Mouse (Mus musculus) liver, embryonic 14.5 days (tissue): ENCODE data around the gene Pts. TPM values are rescaled to one million over a fixed set of nuclear protein-coding genes. Genes with fewer than 3 reads are reported as not detected.

Source experiments
- ATAC-seq: fragments of 200-750 bp; cut with Nextera tagmentation; 2 replicates; pipeline ENCODE4 v1.8.0; 2017; ENCODE audit warnings: moderate number of reproducible peaks, mild to moderate bottlenecking, moderate library complexity; ENCODE audit not compliant: insufficient read depth
- DNase-seq, 3 experiments: peaks; one replicate each; pipeline ENCODE4 v3.0.0-alpha.2; 2012 to 2013; ENCODE audit warnings: low read depth in 3 of 3, low spot score in 3 of 3
- H3K27ac ChIP-seq: fragments of 300-500 bp; sonication (generic); 2 replicates; pipeline ENCODE4 v1.5.1; 2014; ENCODE audit warnings: moderate library complexity, mild to moderate bottlenecking, control low read depth, inconsistent platforms
- H3K27me3 ChIP-seq: fragments of 300-500 bp; sonication (generic); 2 replicates; pipeline ENCODE4 v1.6.1; 2014; ENCODE audit warnings: mild to moderate bottlenecking, low read length, moderate library complexity; ENCODE audit not compliant: control insufficient read depth, insufficient read depth
- H3K36me3 ChIP-seq: fragments of 300-500 bp; sonication (generic); replicated peaks from 2 replicates; pipeline ENCODE4 v1.6.1; 2014; ENCODE audit warnings: low read depth; ENCODE audit not compliant: control insufficient read depth, insufficient read depth
- H3K4me1 ChIP-seq, 2 experiments: fragments of 200-500 bp in 1 of 2; fragments of 300-500 bp in 1 of 2; sonication (generic) in 1 of 2; replicated peaks; 2 replicates each; pipeline ENCODE4 v1.6.1; 2012 to 2014; ENCODE audit warnings: antibody characterized with exemption in 1 of 2, inconsistent platforms in 1 of 2, low read length in 1 of 2; ENCODE audit not compliant: control insufficient read depth in 2 of 2, insufficient read depth in 2 of 2
- H3K4me2 ChIP-seq: fragments of 300-500 bp; sonication (generic); 2 replicates; pipeline ENCODE4 v1.6.1; 2014; ENCODE audit warnings: low read depth, mild to moderate bottlenecking, control low read depth, moderate library complexity
- H3K4me3 ChIP-seq, 2 experiments: fragments of 200-500 bp in 1 of 2; fragments of 300-500 bp in 1 of 2; sonication (generic) in 1 of 2; 2 replicates each; pipeline ENCODE4 v1.5.1; 2012 to 2014; ENCODE audit warnings: low read depth in 2 of 2, low read length in 2 of 2, mild to moderate bottlenecking in 2 of 2, control low read depth in 1 of 2, inconsistent platforms in 1 of 2, moderate library complexity in 1 of 2; ENCODE audit not compliant: insufficient read depth in 1 of 2
- H3K9ac ChIP-seq: fragments of 300-500 bp; sonication (generic); replicated peaks from 2 replicates; pipeline ENCODE4 v1.6.1; 2014; ENCODE audit warnings: mild to moderate bottlenecking, control low read depth, moderate library complexity
- H3K9me3 ChIP-seq: fragments of 300-500 bp; sonication (generic); 2 replicates; pipeline ENCODE4 v1.6.1; 2016; ENCODE audit warnings: low read length, mixed read lengths; ENCODE audit not compliant: control insufficient read depth
- CTCF ChIP-seq: IDR thresholded peaks from 2 replicates; pipeline ENCODE4 v1.5.1; 2016; ENCODE audit warnings: antibody characterized with exemption, low read depth, control low read depth
- EP300 ChIP-seq: IDR thresholded peaks from 2 replicates; pipeline ENCODE4 v1.6.1; 2016; ENCODE audit warnings: antibody characterized with exemption, low read depth
- WGBS: fragments of 180-500 bp; shearing (Covaris S2); extraction: QIAGEN DNeasy Blood & Tissue Kit; methylation state at CpG from one replicate; pipeline ENCODE4 v1.1.7; 2014; ENCODE audit not compliant: insufficient replicate concordance; 5-methylcytosine and 5-hydroxymethylcytosine counted together
- polyA plus RNA-seq, 2 experiments: library from polyadenylated mRNA; depleted of rRNA in 1 of 2; stranded (reverse) in 1 of 2; unstranded in 1 of 2; fragments of >200 nt; fragmentation: Nextera tagmentation in 1 of 2; extraction: Ambion mirVana in 1 of 2; gene quantifications; 2 replicates each; pipeline versions ENCODE4 v1.2.1 to v1.2.3; 2012 to 2014

Pts gene
- polyA plus RNA-seq, 2 experiments, result 23.7 to 34.4 TPM

- ATAC-seq (no peak), DNase-seq (no peak)
- Histone ChIP-seq H3K4me3 (no peak overlapping the region), H3K9me3 (no peaks in the 10 kb centered on the region), H3K4me1 (peaks cover 0 to 5% of the 10 kb centered on the region in 2 experiments; a peak in 1 of 4 replicates), H3K9ac (no peak overlapping the region), H3K27me3 (no peaks in the 10 kb centered on the region), H3K36me3 (no peaks in the 10 kb centered on the region), H3K4me2 (peak overlapping the region; percentile 36; the same call in 1 of the 2 replicates), H3K27ac (no peak overlapping the region)
- WGBS, result 20% methylated on average over 10 of the region's 10 CpGs
- TF ChIP-seq CTCF, result no peak
- no peak for TF ChIP-seq EP300
Observed at GRCm38 (mm10) chr9:50485521-50485920, 43.0 kb downstream of the Pts start.

- DNase-seq (no peak), ATAC-seq (no peak)
- H3K36me3 ChIP-seq, result no peaks in the 10 kb centered on the region
- H3K27ac ChIP-seq, result no peak overlapping the region
- no peaks in the 10 kb centered on the region for H3K27me3 ChIP-seq
- H3K9me3 ChIP-seq, result no peaks in the 10 kb centered on the region
- TF ChIP-seq EP300, result no peak
- no peak for TF ChIP-seq CTCF
- H3K4me1 ChIP-seq, result peaks cover 0 to 13% of the 10 kb centered on the region in 2 experiments; a peak in 1 of 4 replicates
- H3K4me2 ChIP-seq, result no peak overlapping the region
- 40% methylated on average over 8 of the region's 8 CpGs for WGBS
- H3K4me3 ChIP-seq, result no peak overlapping the region
- no peak overlapping the region for H3K9ac ChIP-seq
Observed at GRCm38 (mm10) chr9:50482743-50483142, 45.8 kb downstream of the Pts start.

GRCm38 (mm10) chr9:50479476-50479875 lies 49.0 kb downstream of the Pts start:
- Histone ChIP-seq H3K4me3 (no peak overlapping the region), H3K4me2 (peak overlapping the region; percentile 6; the same call in 1 of the 2 replicates), H3K27me3 (no peaks in the 10 kb centered on the region)

GRCm38 (mm10) chr9:50478826-50479225 lies 49.7 kb downstream of the Pts start:
- no peak overlapping the region for H3K9ac ChIP-seq
- no peak overlapping the region; the same call in 1 of the 2 replicates for H3K4me2 ChIP-seq
- WGBS, result 13% methylated on average over 5 of the region's 5 CpGs
- ATAC-seq (no peak), DNase-seq (no peak)
- H3K27ac ChIP-seq, result no peak overlapping the region
- peaks cover 0 to 11% of the 10 kb centered on the region in 2 experiments; a peak in 1 of 4 replicates for H3K4me1 ChIP-seq
- H3K36me3 ChIP-seq, result no peaks in the 10 kb centered on the region
- TF ChIP-seq EP300 (no peak), CTCF (no peak)
- no peaks in the 10 kb centered on the region for H3K27me3 ChIP-seq
- no peak overlapping the region for H3K4me3 ChIP-seq
- H3K9me3 ChIP-seq, result no peaks in the 10 kb centered on the region

More at GRCm38 (mm10) chr9:50479476-50479875, 49.0 kb downstream of the Pts start:
- Histone ChIP-seq H3K9ac (no peak overlapping the region), H3K4me1 (peaks cover 0 to 11% of the 10 kb centered on the region in 2 experiments; a peak in 1 of 4 replicates), H3K9me3 (no peaks in the 10 kb centered on the region), H3K27ac (no peak overlapping the region), H3K36me3 (no peaks in the 10 kb centered on the region)
- DNase-seq (no peak), ATAC-seq (no peak)
- WGBS, result 20% methylated on average over 8 of the region's 8 CpGs
- TF ChIP-seq CTCF (no peak), EP300 (no peak)

GRCm38 (mm10) chr9:50477270-50477669 lies 51.3 kb downstream of the Pts start:
- DNase-seq (no peak), ATAC-seq (no peak)
- Histone ChIP-seq H3K4me3 (no peak overlapping the region), H3K4me2 (no peak overlapping the region), H3K9me3 (no peaks in the 10 kb centered on the region), H3K9ac (no peak overlapping the region), H3K36me3 (no peaks in the 10 kb centered on the region), H3K27ac (no peak overlapping the region), H3K4me1 (peaks cover 0 to 11% of the 10 kb centered on the region in 2 experiments; a peak in 1 of 4 replicates), H3K27me3 (no peaks in the 10 kb centered on the region)
- TF ChIP-seq EP300, result no peak
- TF ChIP-seq CTCF, result no peak
- 75% methylated on average over 9 of the region's 9 CpGs for WGBS
